Mouse (Mus musculus) hindbrain, postnatal 0 days (tissue): ENCODE data around the gene Gipc1. TPM values are rescaled to one million over a fixed set of nuclear protein-coding genes. Genes with fewer than 3 reads are reported as not detected.

Experiments
- ATAC-seq: fragments of 200-750 bp; cut with Nextera tagmentation; 2 replicates; pipeline ENCODE4 v1.8.0; 2017; ENCODE audit warnings: mild to moderate bottlenecking, moderate TSS enrichment, moderate library complexity
- DNase-seq: peaks from one replicate; pipeline ENCODE4 v3.0.0-alpha.2; 2015; ENCODE audit warnings: low spot score
- H3K27ac ChIP-seq: fragments of 300-500 bp; sonication (generic); 2 replicates; pipeline ENCODE4 v1.5.1; 2014; ENCODE audit warnings: mild to moderate bottlenecking
- H3K27me3 ChIP-seq: fragments of 300-500 bp; sonication (generic); 2 replicates; pipeline ENCODE4 v1.6.1; 2014; ENCODE audit warnings: low read length, mixed read lengths; ENCODE audit not compliant: insufficient read depth
- H3K36me3 ChIP-seq: fragments of 300-500 bp; sonication (generic); 2 replicates; pipeline ENCODE4 v1.6.1; 2014; ENCODE audit warnings: low read length, mixed read lengths; ENCODE audit not compliant: insufficient read depth
- H3K4me1 ChIP-seq: fragments of 300-500 bp; sonication (generic); 2 replicates; pipeline ENCODE4 v1.6.1; 2014; ENCODE audit warnings: antibody characterized with exemption, low read length, mixed read lengths; ENCODE audit not compliant: insufficient read depth
- H3K4me2 ChIP-seq: fragments of 300-500 bp; sonication (generic); 2 replicates; pipeline ENCODE4 v1.6.1; 2014; ENCODE audit warnings: low read depth, mild to moderate bottlenecking, low read length, moderate library complexity, mixed read lengths
- H3K4me3 ChIP-seq: fragments of 300-500 bp; sonication (generic); 2 replicates; pipeline ENCODE4 v1.5.1; 2014; ENCODE audit warnings: low read length
- H3K9ac ChIP-seq: fragments of 300-500 bp; sonication (generic); replicated peaks from 2 replicates; pipeline ENCODE4 v1.6.1; 2014; ENCODE audit warnings: mild to moderate bottlenecking, low read length, moderate library complexity, mixed read lengths
- H3K9me3 ChIP-seq: fragments of 300-500 bp; sonication (generic); 2 replicates; pipeline ENCODE4 v1.6.1; 2016; ENCODE audit warnings: low read length, mixed read lengths
- CTCF ChIP-seq: IDR thresholded peaks from 2 replicates; pipeline ENCODE4 v1.5.1; 2016; ENCODE audit warnings: antibody characterized with exemption, control low read depth, low read depth
- WGBS: fragments of 180-500 bp; shearing (Covaris S2); extraction: QIAGEN DNeasy Blood & Tissue Kit; methylation state at CpG from one replicate; pipeline ENCODE4 v1.1.7; 2014; 5-methylcytosine and 5-hydroxymethylcytosine counted together
- polyA plus RNA-seq: library from polyadenylated mRNA; unstranded; fragments of >200 nt; fragmentation: Nextera tagmentation; extraction: Ambion mirVana; gene quantifications from 2 replicates; pipeline ENCODE4 v1.2.1, GENCODE M21; 2015
- total RNA-seq: library from RNA; depleted of rRNA; stranded (reverse); fragments of >200 nt; gene quantifications from 2 replicates; pipeline ENCODE4 v1.2.3, GENCODE M21; 2014

The Gipc1 gene
- total and polyA plus RNA-seq, 2 experiments from 2014 or later, result 84.9 to 114 TPM

DNA sequence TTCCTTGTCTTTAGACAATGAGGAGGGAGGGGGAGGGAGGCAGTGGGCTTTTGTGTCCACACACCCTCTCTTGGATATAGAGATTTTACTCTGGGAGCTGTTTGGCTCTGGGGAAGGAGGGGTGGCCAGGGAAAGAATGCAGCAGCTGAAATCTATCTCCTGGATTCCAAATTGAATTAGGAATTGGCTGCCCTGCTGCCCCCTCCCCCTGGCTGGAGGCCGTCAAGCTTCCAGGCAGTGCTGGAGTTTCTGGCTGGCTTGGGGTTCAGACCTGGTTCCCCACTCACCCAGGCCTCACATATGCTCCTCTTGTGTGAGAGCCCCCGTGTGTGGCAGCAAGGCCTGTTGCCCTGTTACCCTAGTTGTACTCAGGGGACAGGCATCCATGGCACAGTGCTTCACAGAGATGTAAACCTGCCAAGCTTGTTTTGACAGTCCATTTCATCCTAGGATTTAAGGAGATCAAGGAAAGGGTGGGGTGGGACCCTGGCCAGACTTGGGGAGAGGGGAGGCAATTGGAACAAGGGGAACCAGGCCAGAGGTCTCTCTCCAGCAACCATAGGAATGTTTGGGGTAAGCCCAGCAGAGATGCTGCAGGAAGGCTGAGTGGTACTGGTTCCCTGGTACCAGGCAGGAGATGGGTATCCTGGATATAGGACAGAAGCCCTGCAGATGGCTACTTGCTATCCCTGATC lies 12.6 kb downstream of the Gipc1 start:
- H3K9me3 ChIP-seq, result no peaks in the 10 kb centered on the region
- no peaks in the 10 kb centered on the region for H3K27me3 ChIP-seq
- WGBS, result 27% methylated on average over 2 of the region's 2 CpGs
- H3K36me3 ChIP-seq, result peaks cover 8% of the 10 kb centered on the region; the same call in 1 of the 2 replicates
- no peak overlapping the region for H3K9ac ChIP-seq
- peaks cover 27% of the 10 kb centered on the region for H3K4me1 ChIP-seq
- TF ChIP-seq CTCF, result no peak
- no peak overlapping the region for H3K4me2 ChIP-seq
- H3K4me3 ChIP-seq, result no peak overlapping the region
- ATAC-seq (no peak), DNase-seq (no peak)
- H3K27ac ChIP-seq, result no peak overlapping the region

DNA sequence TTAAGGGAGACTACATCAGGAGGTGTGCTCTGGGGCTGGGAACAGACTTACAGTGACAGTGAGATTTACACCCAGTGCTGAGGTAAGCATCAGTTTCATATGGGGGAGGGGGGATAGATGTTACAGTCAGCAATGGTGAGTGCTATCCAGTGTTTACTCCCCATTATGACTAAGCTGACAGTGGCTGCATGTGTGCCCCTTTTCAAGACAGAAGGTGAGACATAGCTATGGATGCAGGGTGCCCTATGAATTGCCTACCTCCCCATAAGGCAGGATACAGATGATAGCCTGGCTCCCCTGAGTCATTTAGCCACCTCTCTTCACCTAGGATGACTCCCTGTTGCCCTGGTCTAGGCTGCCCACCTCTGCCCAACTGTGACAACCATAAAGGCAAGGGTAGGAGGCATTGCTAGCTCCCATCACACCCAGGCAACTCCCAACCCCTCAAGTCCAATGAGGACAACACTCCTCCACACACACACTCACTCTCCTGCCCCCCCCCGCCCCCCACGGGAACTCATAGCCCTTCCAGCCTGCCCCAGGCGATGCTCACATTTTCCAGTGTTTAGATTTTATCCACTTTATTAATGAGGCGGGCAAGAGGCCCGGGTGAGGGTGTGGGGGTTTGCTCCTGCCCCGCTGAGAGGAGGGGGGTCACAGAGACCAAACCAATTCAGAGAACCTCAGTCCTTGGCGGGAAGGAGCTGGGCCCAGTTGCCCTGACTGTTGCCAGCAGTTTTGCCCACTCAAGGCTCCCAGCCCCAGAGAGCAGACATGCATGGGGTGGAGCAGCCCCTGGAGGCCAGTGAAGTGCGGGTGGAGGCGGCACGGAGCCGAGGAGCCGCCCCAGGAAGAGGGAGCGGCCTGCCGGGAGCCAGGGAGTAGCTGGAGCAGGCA lies 13.7 kb downstream of the Gipc1 start, which contains the start of gene Ptger1:
Ptger1 (plus strand) TSS at position 710 of the 897 bp plus-strand sequence.
- no peak for DNase-seq
- Histone ChIP-seq H3K4me3 (no peak within 1 kb of the TSS), H3K36me3 (peaks cover 19% of the 10 kb centered on the region), H3K27ac (0 out of 2 replicates have a peak within 1 kb of the TSS, but pooled peaks have one; percentile 12), H3K4me2 (no peak within 1 kb of the TSS), H3K27me3 (no peaks in the 10 kb centered on the region), H3K9ac (no peak within 1 kb of the TSS), H3K4me1 (peaks cover 18% of the 10 kb centered on the region), H3K9me3 (no peaks in the 10 kb centered on the region)
- TF ChIP-seq CTCF, result no peak
- ATAC-seq, result peak; percentile 19
- WGBS, result 21% methylated on average over 14 of the region's 14 CpGs

DNA sequence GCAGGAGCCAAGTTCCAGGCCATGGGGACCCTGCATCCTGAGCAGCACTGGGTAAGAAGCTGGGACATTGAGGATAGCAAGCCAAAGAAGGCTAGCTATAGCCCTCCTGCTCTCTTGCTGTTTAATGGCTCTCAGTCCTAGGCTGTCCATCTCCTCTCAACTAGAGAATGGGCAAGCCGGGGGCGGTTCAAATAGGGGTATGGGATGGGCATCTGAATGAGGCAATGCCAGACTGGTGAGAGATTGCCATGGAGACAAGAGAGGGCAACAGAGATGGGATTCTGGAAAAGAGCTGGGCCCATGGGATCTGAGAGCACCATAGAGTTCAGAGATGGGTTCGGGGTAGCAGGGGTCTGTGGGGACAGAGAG lies 14.4 kb downstream of the Gipc1 start:
- DNase-seq (no peak), ATAC-seq (0 out of 2 replicates have a peak, but pooled peaks have one; percentile 18)
- H3K27me3 ChIP-seq, result no peaks in the 10 kb centered on the region
- 0 out of 2 replicates have a peak overlapping the region, but pooled peaks have one; percentile 12 for H3K27ac ChIP-seq
- H3K4me3 ChIP-seq, result no peak overlapping the region
- no peak for TF ChIP-seq CTCF
- 77% methylated on average over 3 of the region's 3 CpGs for WGBS
- peaks cover 25% of the 10 kb centered on the region for H3K36me3 ChIP-seq
- peaks cover 15% of the 10 kb centered on the region; the same call in 1 of the 2 replicates for H3K4me1 ChIP-seq
- H3K9ac ChIP-seq, result no peak overlapping the region
- H3K4me2 ChIP-seq, result no peak overlapping the region
- H3K9me3 ChIP-seq, result no peaks in the 10 kb centered on the region

- 70% methylated on average over 10 of the region's 10 CpGs for WGBS
- peaks cover 13% of the 10 kb centered on the region; the same call in 1 of the 2 replicates for H3K4me1 ChIP-seq
- H3K9ac ChIP-seq, result no peak overlapping the region
- H3K36me3 ChIP-seq, result peaks cover 30% of the 10 kb centered on the region
- no peak overlapping the region for H3K4me3 ChIP-seq
- H3K27ac ChIP-seq, result 0 out of 2 replicates have a peak overlapping the region, but pooled peaks have one; percentile 12
- ATAC-seq, result peak; percentile 0; the same call in 1 of the 2 replicates
- TF ChIP-seq CTCF, result no peak
- no peak overlapping the region for H3K4me2 ChIP-seq
- H3K27me3 ChIP-seq, result no peaks in the 10 kb centered on the region
- no peak for DNase-seq
- no peaks in the 10 kb centered on the region for H3K9me3 ChIP-seq
Observed at GRCm38 (mm10) chr8:83667526-83667925, 15.0 kb downstream of the Gipc1 start.

DNA sequence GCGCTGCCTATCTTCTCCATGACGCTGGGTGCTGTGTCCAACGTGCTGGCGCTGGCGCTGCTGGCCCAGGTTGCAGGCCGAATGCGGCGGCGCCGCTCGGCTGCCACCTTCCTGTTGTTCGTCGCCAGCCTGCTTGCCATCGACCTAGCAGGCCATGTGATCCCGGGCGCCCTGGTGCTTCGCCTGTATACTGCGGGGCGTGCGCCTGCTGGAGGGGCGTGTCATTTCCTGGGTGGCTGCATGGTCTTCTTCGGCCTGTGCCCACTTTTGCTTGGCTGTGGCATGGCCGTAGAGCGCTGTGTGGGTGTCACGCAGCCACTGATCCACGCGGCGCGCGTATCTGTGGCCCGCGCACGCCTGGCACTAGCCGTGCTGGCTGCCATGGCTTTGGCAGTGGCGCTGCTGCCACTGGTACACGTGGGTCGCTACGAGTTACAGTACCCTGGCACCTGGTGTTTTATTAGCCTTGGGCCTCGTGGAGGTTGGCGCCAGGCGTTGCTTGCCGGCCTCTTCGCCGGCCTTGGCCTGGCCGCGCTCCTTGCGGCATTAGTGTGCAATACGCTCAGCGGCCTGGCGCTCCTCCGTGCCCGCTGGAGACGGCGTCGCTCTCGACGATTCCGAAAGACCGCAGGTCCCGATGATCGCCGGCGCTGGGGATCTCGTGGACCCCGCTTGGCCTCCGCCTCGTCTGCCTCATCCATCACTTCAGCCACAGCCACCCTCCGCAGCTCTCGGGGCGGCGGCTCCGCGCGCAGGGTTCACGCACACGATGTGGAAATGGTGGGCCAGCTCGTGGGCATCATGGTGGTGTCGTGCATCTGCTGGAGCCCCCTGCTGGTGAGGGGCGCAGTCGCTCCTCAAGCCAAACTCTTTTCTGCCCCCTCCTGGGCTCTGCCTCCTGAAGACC lies 15.8 kb downstream of the Gipc1 start:
- peak; percentile 71 for ATAC-seq
- 25% methylated on average over 80 of the region's 80 CpGs for WGBS
- peak overlapping the region; percentile 67; the same call in 1 of the 2 replicates for H3K27ac ChIP-seq
- H3K9me3 ChIP-seq, result no peaks in the 10 kb centered on the region
- H3K9ac ChIP-seq, result peak overlapping the region; percentile 40; the same call in 1 of the 2 replicates
- peak overlapping the region; percentile 24 for H3K4me3 ChIP-seq
- peaks cover 37% of the 10 kb centered on the region for H3K36me3 ChIP-seq
- peak; percentile 92 for TF ChIP-seq CTCF
- peaks cover 10% of the 10 kb centered on the region; the same call in 1 of the 2 replicates for H3K4me1 ChIP-seq
- DNase-seq, result peak; percentile 89
- H3K4me2 ChIP-seq, result peak overlapping the region; percentile 53
- no peaks in the 10 kb centered on the region for H3K27me3 ChIP-seq

- H3K27ac ChIP-seq, result no peak overlapping the region
- H3K9me3 ChIP-seq, result no peaks in the 10 kb centered on the region
- peaks cover 39% of the 10 kb centered on the region for H3K36me3 ChIP-seq
- DNase-seq (no peak), ATAC-seq (0 out of 2 replicates have a peak, but pooled peaks have one; percentile 1)
- TF ChIP-seq CTCF, result no peak
- no peak overlapping the region for H3K9ac ChIP-seq
- 82% methylated on average over 16 of the region's 16 CpGs for WGBS
- H3K4me2 ChIP-seq, result no peak overlapping the region
- H3K4me3 ChIP-seq, result no peak overlapping the region
- peaks cover 10% of the 10 kb centered on the region; the same call in 1 of the 2 replicates for H3K4me1 ChIP-seq
- H3K27me3 ChIP-seq, result no peaks in the 10 kb centered on the region
Observed at GRCm38 (mm10) chr8:83669013-83669412, 16.5 kb downstream of the Gipc1 start.
